Mouse (Mus musculus) adrenal gland, postnatal 36 days (tissue): ENCODE measurements around the gene Entpd1. TPM values are rescaled to one million over a fixed set of nuclear protein-coding genes. Genes with fewer than 3 reads are reported as not detected.

Experiments used
- DNase-seq, 2 experiments: peaks; one replicate each; pipeline ENCODE4 v3.0.0; 2021; ENCODE audit warnings: mixed read lengths in 1 of 2
- total RNA-seq, 2 experiments: library from RNA; stranded (reverse); gene quantifications; 2 replicates each; pipeline ENCODE4 v1.2.3; 2021

Gene Entpd1
- total RNA-seq, 2 experiments from 2014 or later: 20.6 to 40.8 TPM

GRCm38 (mm10) chr19:40723516-40723915 lies 111.3 kb downstream of the Entpd1 start:
- no peak for DNase-seq

- DNase-seq: no peak
Observed at GRCm38 (mm10) chr19:40726148-40726547, 114.0 kb downstream of the Entpd1 start.

- DNase-seq: no peak
Observed at GRCm38 (mm10) chr19:40726614-40727013, 114.4 kb downstream of the Entpd1 start.

GRCm38 (mm10) chr19:40728213-40728612 lies 116.0 kb downstream of the Entpd1 start:
- no peak for DNase-seq

- peak; percentile 16 to 31 for DNase-seq
Observed at GRCm38 (mm10) chr19:40728732-40729420, 116.7 kb downstream of the Entpd1 start.

- no peak for DNase-seq
Observed at GRCm38 (mm10) chr19:40733409-40733808, 121.2 kb downstream of the Entpd1 start.

GRCm38 (mm10) chr19:40733849-40734248 lies 121.7 kb downstream of the Entpd1 start:
- no peak for DNase-seq

GRCm38 (mm10) chr19:40736680-40737512 lies 124.7 kb downstream of the Entpd1 start:
- peak; percentile 73 to 80 for DNase-seq

GRCm38 (mm10) chr19:40737613-40738012 lies 125.4 kb downstream of the Entpd1 start:
- no peak for DNase-seq

- no peak for DNase-seq
Observed at GRCm38 (mm10) chr19:40738683-40739324, 126.6 kb downstream of the Entpd1 start.

GRCm38 (mm10) chr19:40746603-40747002 lies 134.4 kb downstream of the Entpd1 start:
- no peak for DNase-seq

- no peak for DNase-seq
Observed at GRCm38 (mm10) chr19:40748559-40748958, 136.4 kb downstream of the Entpd1 start, which contains the start of gene Cc2d2b. Gene Cc2d2b (plus strand): TSS chr19:40748753.

- peak; percentile 55 to 60 for DNase-seq
Observed at GRCm38 (mm10) chr19:40754311-40754710, 142.1 kb downstream of the Entpd1 start.

GRCm38 (mm10) chr19:40760071-40760470 lies 147.9 kb downstream of the Entpd1 start:
- no peak for DNase-seq

GRCm38 (mm10) chr19:40762023-40762759 lies 150.0 kb downstream of the Entpd1 start:
- peak; percentile 42 to 49 for DNase-seq

GRCm38 (mm10) chr19:40767189-40767588 lies 155.0 kb downstream of the Entpd1 start:
- DNase-seq: no peak

- no peak for DNase-seq
Observed at GRCm38 (mm10) chr19:40769341-40769770, 157.2 kb downstream of the Entpd1 start.

GRCm38 (mm10) chr19:40788004-40788714 lies 176.0 kb downstream of the Entpd1 start:
- no peak for DNase-seq

- no peak for DNase-seq
Observed at GRCm38 (mm10) chr19:40788715-40789084, 176.5 kb downstream of the Entpd1 start.
